In the genomic region with DNA sequence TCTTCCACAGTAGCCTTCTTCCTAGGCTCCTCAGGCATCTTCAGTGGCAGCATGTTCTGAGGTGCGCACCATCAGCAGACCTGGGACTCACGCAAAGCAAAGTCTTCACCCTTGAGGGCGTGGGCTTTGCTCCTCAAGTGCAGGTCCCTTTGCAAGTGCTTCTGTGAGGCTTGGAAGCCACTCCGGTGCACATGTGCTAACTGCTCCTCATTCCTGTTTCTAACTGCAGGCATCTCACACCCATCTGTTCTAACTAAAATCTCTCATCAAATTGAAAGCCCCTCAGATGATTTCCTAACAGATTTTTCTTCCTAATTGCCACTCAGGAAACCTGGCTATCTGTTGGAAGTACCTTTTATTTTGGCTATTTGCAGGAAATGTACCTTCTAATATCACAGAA, we compare ENCODE assay signal across 10 mouse cellular contexts.
"Had no signal": no experiment of that assay in that cellular context is flagged by ENCODE, and none has a peak within 500 bp of the region (broad histone marks: within the 10 kb centered on the region; RNA-seq: fewer than 3 reads in every experiment).

No protein-coding gene starts in this region.

- H3K9ac ChIP-seq: limb, embryonic 13.5 days; liver, embryonic 14.5 days; midbrain, embryonic 13.5 days had no signal

- H3K4me1 ChIP-seq: midbrain, embryonic 13.5 days had no signal

- H3K27ac ChIP-seq: limb, embryonic 13.5 days; liver, embryonic 14.5 days; midbrain, embryonic 13.5 days had no signal

- H3K4me2 ChIP-seq: limb, embryonic 13.5 days; midbrain, embryonic 13.5 days had no signal

- H3K27me3 ChIP-seq: limb, embryonic 13.5 days; midbrain, embryonic 13.5 days had no signal

- DNase-seq: kidney, adult 18-20 months; kidney, postnatal 10 days; kidney, postnatal 4 days; left cerebral cortex, postnatal 4 days; lung, adult 18-20 months; right cerebral cortex, postnatal 14 days; thymus, postnatal 36 days had no signal

- H3K36me3 ChIP-seq: limb, embryonic 13.5 days; midbrain, embryonic 13.5 days had no signal

- H3K4me3 ChIP-seq: limb, embryonic 13.5 days; midbrain, embryonic 13.5 days had no signal

- H3K9me3 ChIP-seq: limb, embryonic 13.5 days; midbrain, embryonic 13.5 days had no signal

- ATAC-seq: midbrain, embryonic 13.5 days had no signal
